Mouse (Mus musculus): ENCODE results near the gene Olfr10. TPM values are rescaled to one million over a fixed set of nuclear protein-coding genes. Genes with fewer than 3 reads are reported as not detected.
"Not testable (repeated sequence)": the region's sequence is repeated elsewhere in the genome, so short reads cannot be mapped to it uniquely, and the experiment has no call there.

Gene Olfr10
- polyA plus RNA-seq, 1 experiment from 2014 or later: not detected

DNA sequence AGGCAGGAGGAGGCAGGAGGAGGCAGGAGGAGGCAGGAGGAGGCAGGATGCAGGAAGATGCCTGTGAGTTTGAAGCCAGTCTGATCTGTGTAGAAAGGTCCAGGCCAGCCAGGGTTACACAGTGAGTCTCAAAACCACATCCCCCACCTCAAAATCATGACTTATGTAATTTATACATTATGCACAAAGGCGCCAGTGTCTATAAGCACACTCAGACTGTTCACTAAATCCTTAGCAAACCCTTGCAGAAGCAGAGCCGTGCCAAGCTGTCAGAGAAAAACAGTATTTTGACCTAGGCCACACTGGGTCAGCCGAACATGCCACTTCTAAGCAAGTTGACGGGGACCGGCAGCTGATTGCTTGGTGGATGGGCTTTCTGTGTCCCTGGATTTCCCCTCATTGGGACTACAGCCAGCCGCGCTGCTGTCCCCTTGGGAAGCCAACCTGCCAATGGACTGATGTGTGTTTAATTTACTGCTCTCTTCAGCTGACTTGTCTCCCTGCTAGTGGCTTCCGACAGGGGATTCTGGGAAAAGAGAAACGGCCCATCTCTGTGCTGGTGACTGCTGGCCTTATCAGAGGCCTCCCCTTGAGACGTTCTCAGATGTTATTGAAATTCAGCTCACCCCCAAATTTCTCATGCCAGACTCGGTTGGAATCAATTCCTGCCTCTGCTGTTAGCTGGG is 30.6 kb upstream of the Olfr10 start:
- 73% methylated on average over 11 of the region's 11 CpGs for WGBS
- ATAC-seq (ENCODE audit: insufficient number of reproducible peaks, low FRiP score, low TSS enrichment, low read depth) (no peak), DNase-seq (ENCODE audit: low spot score) (no peak)
- no peaks in the 10 kb centered on the region for H3K9me3 ChIP-seq (ENCODE audit: control insufficient read depth, low read length)
- no peaks in the 10 kb centered on the region for H3K36me3 ChIP-seq (ENCODE audit: control insufficient read depth, insufficient read depth, low read length)
- no peak overlapping the region for H3K4me3 ChIP-seq (ENCODE audit: low read depth, low read length)
- H3K9ac ChIP-seq (ENCODE audit: low read length): no peak overlapping the region
- H3K27ac ChIP-seq (replicated peaks; ENCODE audit: low read depth, low read length): no peak overlapping the region
- no peak overlapping the region for H3K4me2 ChIP-seq (ENCODE audit: low read depth, severe bottlenecking)
- no peaks in the 10 kb centered on the region for H3K4me1 ChIP-seq (ENCODE audit: control insufficient read depth, insufficient read depth, low read length)
- H3K27me3 ChIP-seq (ENCODE audit: control insufficient read depth, insufficient read depth, low read length): no peaks in the 10 kb centered on the region

DNA sequence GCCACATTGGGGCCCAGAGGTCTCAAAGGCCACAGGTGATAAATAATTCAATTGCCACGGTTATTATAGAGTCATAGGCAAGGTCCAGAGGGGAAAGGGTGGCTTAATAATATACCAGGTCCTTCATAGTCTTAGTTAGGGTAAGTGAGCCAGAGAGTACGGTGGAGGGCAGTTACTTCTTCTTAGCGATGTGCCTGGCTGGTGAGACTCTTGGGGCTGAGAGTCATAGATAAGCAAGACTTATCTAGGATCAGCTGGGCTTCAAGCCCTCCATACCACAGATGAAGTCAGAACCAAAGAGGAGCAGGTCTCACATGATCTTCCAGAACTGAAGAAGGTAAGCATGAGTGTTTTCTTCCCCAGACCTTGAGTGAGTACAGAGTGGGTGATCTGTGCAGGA is 26.3 kb upstream of the Olfr10 start, which contains the start of gene Olfr1393:
Gene Olfr1393, plus strand, starts transcription at position 83 of the 400 bp plus-strand sequence.
- Histone ChIP-seq H3K36me3 (ENCODE audit: control insufficient read depth, insufficient read depth, low read length) (no peaks in the 10 kb centered on the region), H3K4me1 (ENCODE audit: control insufficient read depth, insufficient read depth, low read length) (no peaks in the 10 kb centered on the region), H3K4me3 (ENCODE audit: low read depth, low read length) (no peak within 1 kb of the TSS), H3K27me3 (ENCODE audit: control insufficient read depth, insufficient read depth, low read length) (no peaks in the 10 kb centered on the region), H3K9me3 (ENCODE audit: control insufficient read depth, low read length) (no peaks in the 10 kb centered on the region), H3K27ac (replicated peaks; ENCODE audit: low read depth, low read length) (no peak within 1 kb of the TSS), H3K4me2 (ENCODE audit: low read depth, severe bottlenecking) (no peak within 1 kb of the TSS), H3K9ac (ENCODE audit: low read length) (no peak within 1 kb of the TSS)
- WGBS: 79% methylated on average over 3 of the region's 3 CpGs
- DNase-seq (ENCODE audit: low spot score) (no peak), ATAC-seq (ENCODE audit: insufficient number of reproducible peaks, low FRiP score, low TSS enrichment, low read depth) (no peak)

DNA sequence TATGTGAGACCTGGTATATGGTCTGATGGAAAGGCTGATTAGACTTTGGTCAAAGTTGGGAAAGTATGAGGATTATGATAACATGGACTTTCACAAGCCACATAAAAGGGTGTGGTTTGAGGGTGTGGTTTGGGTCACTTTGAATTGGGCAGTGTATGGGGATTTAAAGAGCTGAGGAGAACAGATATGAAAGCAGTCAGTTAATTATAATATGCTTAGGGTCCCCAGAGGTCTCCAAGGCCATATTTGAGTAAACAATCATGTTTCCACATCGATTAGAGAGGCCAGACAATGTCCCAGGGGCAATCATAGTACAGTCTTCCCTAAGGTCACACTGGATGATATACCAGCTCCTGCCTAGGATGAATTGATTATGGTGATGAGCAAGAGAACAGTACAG is 19.6 kb upstream of the Olfr10 start, which contains the start of gene Olfr1392:
Gene Olfr1392, plus strand, starts transcription at position 301 of the 400 bp plus-strand sequence.
- ATAC-seq (ENCODE audit: insufficient number of reproducible peaks, low FRiP score, low TSS enrichment, low read depth); H3K27me3 ChIP-seq (ENCODE audit: control insufficient read depth, insufficient read depth, low read length); H3K9me3 ChIP-seq (ENCODE audit: control insufficient read depth, low read length); H3K4me2 ChIP-seq (ENCODE audit: low read depth, severe bottlenecking); DNase-seq (ENCODE audit: low spot score); H3K4me1 ChIP-seq (ENCODE audit: control insufficient read depth, insufficient read depth, low read length); H3K9ac ChIP-seq (ENCODE audit: low read length); H3K36me3 ChIP-seq (ENCODE audit: control insufficient read depth, insufficient read depth, low read length); H3K4me3 ChIP-seq (ENCODE audit: low read depth, low read length); H3K27ac ChIP-seq (replicated peaks; ENCODE audit: low read depth, low read length): not testable (repeated sequence)
- 69% methylated on average over 1 of the region's 1 CpGs for WGBS

DNA sequence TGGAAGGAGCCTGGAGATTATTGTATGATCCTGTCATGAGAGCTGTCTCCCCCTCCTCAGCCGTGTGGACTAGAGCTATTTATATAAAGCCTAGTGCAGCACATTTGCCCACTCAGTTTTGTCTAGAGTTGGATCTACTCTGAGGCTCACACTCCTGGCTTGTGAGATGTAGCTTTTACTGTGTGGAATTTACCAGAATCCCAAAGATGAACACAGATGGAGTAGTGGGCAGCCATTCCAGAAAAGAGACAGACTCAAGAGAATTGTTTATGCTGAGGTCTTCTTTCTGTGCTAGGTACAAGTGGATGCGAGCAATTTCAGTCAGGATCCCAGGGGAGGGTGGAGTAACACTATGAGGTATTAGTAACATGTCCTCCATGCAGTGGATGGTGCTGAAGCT is 17.3 kb upstream of the Olfr10 start:
- H3K36me3 ChIP-seq (ENCODE audit: control insufficient read depth, insufficient read depth, low read length): no peaks in the 10 kb centered on the region
- no peak overlapping the region for H3K9ac ChIP-seq (ENCODE audit: low read length)
- H3K9me3 ChIP-seq (ENCODE audit: control insufficient read depth, low read length): no peaks in the 10 kb centered on the region
- no peak overlapping the region for H3K27ac ChIP-seq (replicated peaks; ENCODE audit: low read depth, low read length)
- no peak for DNase-seq (ENCODE audit: low spot score)
- H3K27me3 ChIP-seq (ENCODE audit: control insufficient read depth, insufficient read depth, low read length): no peaks in the 10 kb centered on the region
- H3K4me1 ChIP-seq (ENCODE audit: control insufficient read depth, insufficient read depth, low read length): no peaks in the 10 kb centered on the region
- ATAC-seq (ENCODE audit: insufficient number of reproducible peaks, low FRiP score, low TSS enrichment, low read depth): no peak
- 85% methylated on average over 2 of the region's 2 CpGs for WGBS
- no peak overlapping the region for H3K4me2 ChIP-seq (ENCODE audit: low read depth, severe bottlenecking)
- no peak overlapping the region for H3K4me3 ChIP-seq (ENCODE audit: low read depth, low read length)

DNA sequence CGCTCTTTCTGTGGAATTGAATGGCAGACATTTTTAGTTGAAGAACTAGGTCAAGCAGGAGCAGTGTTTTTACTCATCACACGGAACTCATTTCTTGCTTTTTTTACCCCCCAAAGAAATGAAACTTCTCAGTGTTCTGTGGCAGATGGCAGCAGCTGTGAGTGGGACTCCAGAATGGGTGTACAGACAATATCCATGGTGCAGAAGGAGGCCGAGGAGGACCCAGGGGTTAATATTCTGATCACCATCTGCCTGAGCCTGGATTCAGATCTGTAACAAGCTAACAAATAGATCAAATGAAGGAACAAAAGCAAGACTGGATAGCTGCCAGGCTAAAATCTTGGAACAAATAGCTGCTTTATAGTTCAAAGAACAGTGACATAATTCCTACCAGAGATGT is 11.8 kb upstream of the Olfr10 start:
- WGBS: 86% methylated on average over 3 of the region's 3 CpGs

DNA sequence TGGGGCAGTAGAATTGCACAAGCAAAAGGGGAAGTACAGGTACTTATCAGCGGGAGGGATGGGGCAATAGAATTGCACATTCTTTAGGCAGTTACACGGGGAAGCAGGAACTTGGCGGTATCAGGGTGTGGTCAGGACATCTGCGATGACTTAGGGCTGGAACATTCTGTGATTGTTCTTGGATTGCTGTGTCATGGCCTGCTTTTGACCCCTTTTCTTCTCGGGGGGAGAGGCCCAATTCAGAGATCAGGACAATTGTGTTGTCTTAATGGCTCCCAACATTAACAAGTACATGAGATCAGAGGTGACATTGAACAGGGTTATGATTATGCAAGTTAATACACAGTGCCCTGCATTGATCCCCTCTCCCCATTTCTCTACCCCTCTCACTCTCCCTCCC is 4.0 kb downstream of the Olfr10 start:
- not testable (repeated sequence) for H3K36me3 ChIP-seq (ENCODE audit: control insufficient read depth, insufficient read depth, low read length); ATAC-seq (ENCODE audit: insufficient number of reproducible peaks, low FRiP score, low TSS enrichment, low read depth); H3K4me1 ChIP-seq (ENCODE audit: control insufficient read depth, insufficient read depth, low read length); H3K9me3 ChIP-seq (ENCODE audit: control insufficient read depth, low read length); H3K9ac ChIP-seq (ENCODE audit: low read length); H3K27ac ChIP-seq (replicated peaks; ENCODE audit: low read depth, low read length); H3K4me2 ChIP-seq (ENCODE audit: low read depth, severe bottlenecking); H3K4me3 ChIP-seq (ENCODE audit: low read depth, low read length); H3K27me3 ChIP-seq (ENCODE audit: control insufficient read depth, insufficient read depth, low read length); DNase-seq (ENCODE audit: low spot score)
- WGBS: 89% methylated on average over 5 of the region's 5 CpGs

More for the DNA sequence above, 11.8 kb upstream of the Olfr10 start:
- Histone ChIP-seq H3K9ac (ENCODE audit: low read length) (no peak overlapping the region), H3K36me3 (ENCODE audit: control insufficient read depth, insufficient read depth, low read length) (no peaks in the 10 kb centered on the region), H3K9me3 (ENCODE audit: control insufficient read depth, low read length) (no peaks in the 10 kb centered on the region), H3K4me3 (ENCODE audit: low read depth, low read length) (no peak overlapping the region), H3K27ac (replicated peaks; ENCODE audit: low read depth, low read length) (no peak overlapping the region), H3K4me2 (ENCODE audit: low read depth, severe bottlenecking) (no peak overlapping the region), H3K27me3 (ENCODE audit: control insufficient read depth, insufficient read depth, low read length) (no peaks in the 10 kb centered on the region), H3K4me1 (ENCODE audit: control insufficient read depth, insufficient read depth, low read length) (no peaks in the 10 kb centered on the region)
- no peak for ATAC-seq (ENCODE audit: insufficient number of reproducible peaks, low FRiP score, low TSS enrichment, low read depth)
- no peak for DNase-seq (ENCODE audit: low spot score)

DNA sequence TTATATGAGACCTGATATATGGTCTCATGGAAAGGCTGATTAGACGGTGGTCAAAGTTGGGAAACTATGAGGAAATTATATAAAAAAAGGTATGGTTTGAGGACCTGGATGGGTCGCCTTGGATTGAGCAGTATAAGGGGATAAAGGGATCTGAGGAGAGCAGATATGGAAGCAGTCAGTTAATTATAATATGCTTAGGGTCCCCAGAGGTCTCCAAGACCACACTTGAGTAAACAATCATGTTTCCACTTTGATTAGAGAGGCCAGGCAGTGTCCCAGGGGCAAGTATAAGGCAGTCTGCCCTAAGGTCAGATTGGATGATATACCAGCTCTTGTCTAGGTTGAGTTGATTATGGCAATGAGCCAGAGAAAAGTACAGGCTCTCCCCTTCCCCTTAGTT is 17.9 kb downstream of the Olfr10 start, which contains the start of gene Olfr1391:
Gene Olfr1391, plus strand, starts transcription at position 301 of the 400 bp plus-strand sequence.
- no peak within 1 kb of the TSS for H3K9ac ChIP-seq (ENCODE audit: low read length)
- no peaks in the 10 kb centered on the region for H3K27me3 ChIP-seq (ENCODE audit: control insufficient read depth, insufficient read depth, low read length)
- ATAC-seq (ENCODE audit: insufficient number of reproducible peaks, low FRiP score, low TSS enrichment, low read depth) (no peak), DNase-seq (ENCODE audit: low spot score) (no peak)
- WGBS: 78% methylated on average over 2 of the region's 2 CpGs
- H3K9me3 ChIP-seq (ENCODE audit: control insufficient read depth, low read length): no peaks in the 10 kb centered on the region
- H3K4me1 ChIP-seq (ENCODE audit: control insufficient read depth, insufficient read depth, low read length): no peaks in the 10 kb centered on the region
- no peaks in the 10 kb centered on the region for H3K36me3 ChIP-seq (ENCODE audit: control insufficient read depth, insufficient read depth, low read length)
- H3K4me2 ChIP-seq (ENCODE audit: low read depth, severe bottlenecking): no peak within 1 kb of the TSS
- no peak within 1 kb of the TSS for H3K27ac ChIP-seq (replicated peaks; ENCODE audit: low read depth, low read length)
- H3K4me3 ChIP-seq (ENCODE audit: low read depth, low read length): no peak within 1 kb of the TSS

DNA sequence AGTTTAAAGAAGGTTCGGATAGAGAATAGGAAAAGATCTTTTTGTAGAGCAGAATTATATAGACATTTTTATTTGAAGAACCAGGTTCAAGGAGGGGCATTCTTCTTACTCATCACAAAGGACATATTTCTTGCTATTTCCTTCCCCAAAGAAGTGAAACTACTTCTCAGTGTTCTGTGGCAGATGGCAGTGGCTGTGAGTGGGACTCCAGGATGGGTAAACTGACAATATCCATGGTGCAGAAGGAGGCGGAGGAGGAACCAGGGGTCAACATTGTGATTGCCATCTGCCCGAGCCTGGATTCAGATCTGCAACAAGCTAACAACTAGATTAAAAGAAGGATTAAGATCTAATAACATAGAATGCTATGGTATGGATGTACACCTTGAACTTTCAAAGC is 22.2 kb downstream of the Olfr10 start:
- Histone ChIP-seq H3K27me3 (ENCODE audit: control insufficient read depth, insufficient read depth, low read length) (no peaks in the 10 kb centered on the region), H3K4me2 (ENCODE audit: low read depth, severe bottlenecking) (no peak overlapping the region), H3K9me3 (ENCODE audit: control insufficient read depth, low read length) (no peaks in the 10 kb centered on the region), H3K4me1 (ENCODE audit: control insufficient read depth, insufficient read depth, low read length) (no peaks in the 10 kb centered on the region), H3K36me3 (ENCODE audit: control insufficient read depth, insufficient read depth, low read length) (no peaks in the 10 kb centered on the region), H3K4me3 (ENCODE audit: low read depth, low read length) (no peak overlapping the region), H3K9ac (ENCODE audit: low read length) (no peak overlapping the region), H3K27ac (replicated peaks; ENCODE audit: low read depth, low read length) (no peak overlapping the region)
- WGBS: 80% methylated on average over 3 of the region's 3 CpGs
- ATAC-seq (ENCODE audit: insufficient number of reproducible peaks, low FRiP score, low TSS enrichment, low read depth): no peak
- no peak for DNase-seq (ENCODE audit: low spot score)

DNA sequence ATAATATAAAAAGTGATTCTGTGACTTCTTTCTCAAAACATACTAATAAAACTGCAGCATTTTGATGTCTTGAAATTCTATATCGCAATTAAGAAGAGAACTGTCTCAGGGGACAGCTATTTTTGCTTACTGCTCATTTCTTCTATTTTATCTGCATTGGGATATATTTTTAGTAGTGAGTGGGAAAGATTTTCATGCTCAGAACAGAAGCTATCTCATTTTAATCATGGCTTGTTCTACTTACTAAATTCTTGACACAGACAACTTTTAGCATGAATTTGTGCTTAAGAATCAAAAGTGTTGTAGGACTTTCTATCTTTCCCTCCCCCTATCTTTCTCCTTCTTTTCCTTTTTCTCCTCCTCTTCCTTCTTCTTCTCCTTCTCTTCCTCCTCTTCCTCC is 25.1 kb downstream of the Olfr10 start:
- Histone ChIP-seq H3K9ac (ENCODE audit: low read length) (no peak overlapping the region), H3K4me2 (ENCODE audit: low read depth, severe bottlenecking) (no peak overlapping the region), H3K27ac (replicated peaks; ENCODE audit: low read depth, low read length) (no peak overlapping the region), H3K27me3 (ENCODE audit: control insufficient read depth, insufficient read depth, low read length) (no peaks in the 10 kb centered on the region), H3K36me3 (ENCODE audit: control insufficient read depth, insufficient read depth, low read length) (no peaks in the 10 kb centered on the region), H3K4me1 (ENCODE audit: control insufficient read depth, insufficient read depth, low read length) (no peaks in the 10 kb centered on the region), H3K9me3 (ENCODE audit: control insufficient read depth, low read length) (no peaks in the 10 kb centered on the region), H3K4me3 (ENCODE audit: low read depth, low read length) (no peak overlapping the region)
- ATAC-seq (ENCODE audit: insufficient number of reproducible peaks, low FRiP score, low TSS enrichment, low read depth) (no peak), DNase-seq (ENCODE audit: low spot score) (no peak)
- WGBS: 70% methylated on average over 1 of the region's 1 CpGs
